Mouse (Mus musculus) small intestine, adult 2 months (tissue): ENCODE data around the gene Muc13.

Experiments
- CTCF ChIP-seq: fragments of 200-500 bp; IDR thresholded peaks from 2 replicates; pipeline ENCODE4 v1.5.1; 2012; ENCODE audit warnings: low read depth, mild to moderate bottlenecking, control low read depth, inconsistent platforms, low read length, moderate library complexity, mixed read lengths; ENCODE audit not compliant: insufficient replicate concordance, insufficient read length; ENCODE audit errors: extremely low read depth
- POLR2A ChIP-seq: fragments of 200-500 bp; IDR thresholded peaks from 2 replicates; pipeline ENCODE4 v1.6.1; 2012; ENCODE audit warnings: low read depth, mild to moderate bottlenecking, control low read depth, inconsistent platforms, low read length, moderate library complexity

- no peak for TF ChIP-seq CTCF
- TF ChIP-seq POLR2A = no peak
Measured at GRCm38 (mm10) chr16:33769848-33770247, 24.0 kb upstream of the Muc13 start.
